Mouse (Mus musculus) ES-E14 (cell line): ENCODE data around the gene Chpf2. TPM values are rescaled to one million over a fixed set of nuclear protein-coding genes. Genes with fewer than 3 reads are reported as not detected.

Experiments
- DNase-seq: peaks from one replicate; pipeline ENCODE4 v3.0.0-alpha.2; 2013; ENCODE audit warnings: low read depth, low spot score
- H3K27ac ChIP-seq: 2 replicates; pipeline ENCODE4 v1.5.1; 2012; ENCODE audit warnings: low read depth, mild to moderate bottlenecking, low read length, moderate library complexity, mixed read lengths; ENCODE audit not compliant: poor library complexity, insufficient read depth, severe bottlenecking
- H3K36me3 ChIP-seq: 2 replicates; pipeline ENCODE4 v1.6.1; 2012; ENCODE audit warnings: mild to moderate bottlenecking, low read length, moderate library complexity, mixed read lengths; ENCODE audit not compliant: control insufficient read depth, poor library complexity, insufficient read depth, severe bottlenecking
- H3K4me1 ChIP-seq, 2 experiments: fragments of 150-350 bp in 1 of 2; sonication (generic) in 1 of 2; 2 replicates each; pipeline ENCODE4 v1.6.1; 2012; ENCODE audit warnings: low read length in 2 of 2, mild to moderate bottlenecking in 1 of 2, mixed read lengths in 1 of 2; ENCODE audit not compliant: control insufficient read depth in 2 of 2, insufficient read depth in 2 of 2, poor library complexity in 1 of 2
- H3K4me3 ChIP-seq, 2 experiments: fragments of 150-350 bp in 1 of 2; sonication (generic) in 1 of 2; 2 replicates each; pipeline ENCODE4 v1.5.1; 2012; ENCODE audit warnings: low read length in 2 of 2, low read depth in 1 of 2, mild to moderate bottlenecking in 1 of 2, mixed read lengths in 1 of 2; ENCODE audit not compliant: insufficient read depth in 1 of 2, poor library complexity in 1 of 2, severe bottlenecking in 1 of 2
- H3K9ac ChIP-seq: 2 replicates; pipeline ENCODE4 v1.6.1; 2012; ENCODE audit warnings: low read depth, mild to moderate bottlenecking, low read length, mixed read lengths; ENCODE audit not compliant: poor library complexity, insufficient read depth, severe bottlenecking
- H3K9me3 ChIP-seq: fragments of 150-350 bp; sonication (generic); 2 replicates; pipeline ENCODE4 v1.6.1; 2012; ENCODE audit warnings: low read depth, mild to moderate bottlenecking, low read length; ENCODE audit not compliant: control insufficient read depth, insufficient read depth
- CHD2 ChIP-seq: IDR thresholded peaks from 2 replicates; pipeline ENCODE4 v1.6.1; 2014; ENCODE audit warnings: mild to moderate bottlenecking, low read depth, low read length, inconsistent platforms
- HCFC1 ChIP-seq: IDR thresholded peaks from 2 replicates; pipeline ENCODE4 v1.6.1; 2012; ENCODE audit warnings: low read length, inconsistent platforms, borderline replicate concordance; ENCODE audit not compliant: insufficient read depth
- MAFK ChIP-seq: IDR thresholded peaks from 2 replicates; pipeline ENCODE4 v1.6.1; 2014; ENCODE audit warnings: mild to moderate bottlenecking, low read depth, low read length, inconsistent platforms; ENCODE audit not compliant: insufficient read depth
- ZC3H11A ChIP-seq: IDR thresholded peaks from 2 replicates; pipeline ENCODE4 v1.6.1; 2012; ENCODE audit warnings: low read depth, mild to moderate bottlenecking, inconsistent platforms, low read length, borderline replicate concordance
- ZNF384 ChIP-seq: IDR thresholded peaks from 2 replicates; pipeline ENCODE4 v1.6.1; 2012; ENCODE audit warnings: low read depth, low read length, inconsistent platforms
- in situ Hi-C, 2 experiments: fragments of 600-800 bp; cut with MboI; formaldehyde crosslinking; loops; one replicate each; pipeline ENCODE4 v1.15.1; 2025; ENCODE audit warnings: low sequenced_read_pairs in 2 of 2, inconsistent platforms in 1 of 2; ENCODE audit not compliant: unreplicated experiment in 2 of 2
- total RNA-seq: library from RNA; depleted of rRNA; stranded (reverse); fragments of 300-350 nt; gene quantifications from 2 replicates; pipeline ENCODE4 v1.2.3, GENCODE M21; 2012

Gene Chpf2
- total RNA-seq, 1 experiment: 23.7 TPM

- H3K36me3 ChIP-seq: peaks cover 8% of the 10 kb centered on the region; the same call in 1 of the 2 replicates
- TF ChIP-seq HCFC1: no peak
- TF ChIP-seq MAFK: no peak
- no peak for TF ChIP-seq ZNF384
- no peak for TF ChIP-seq CHD2
- no peak for TF ChIP-seq ZC3H11A
- H3K4me3 ChIP-seq: no peak overlapping the region
- no peaks in the 10 kb centered on the region for H3K9me3 ChIP-seq
- H3K9ac ChIP-seq: no peak overlapping the region
- H3K27ac ChIP-seq: no peak overlapping the region
- H3K4me1 ChIP-seq: peaks cover 6 to 19% of the 10 kb centered on the region in 2 experiments; a peak in 3 of 4 replicates
- in situ Hi-C loops: no loop called here
- no peak for DNase-seq
Measured at GRCm38 (mm10) chr5:24593230-24593629, 6.7 kb downstream of the Chpf2 start.

GRCm38 (mm10) chr5:24593928-24594327, 7.4 kb downstream of the Chpf2 start:
- H3K9ac ChIP-seq: no peak overlapping the region
- H3K27ac ChIP-seq: no peak overlapping the region
- H3K9me3 ChIP-seq: no peaks in the 10 kb centered on the region
- peaks cover 6 to 20% of the 10 kb centered on the region in 2 experiments; a peak in 3 of 4 replicates for H3K4me1 ChIP-seq
- H3K36me3 ChIP-seq: peaks cover 7% of the 10 kb centered on the region; the same call in 1 of the 2 replicates
- H3K4me3 ChIP-seq: no peak overlapping the region
- TF ChIP-seq MAFK (no peak), ZC3H11A (no peak), CHD2 (no peak), HCFC1 (no peak)
- in situ Hi-C loops: no loop called here
- DNase-seq: no peak

- Histone ChIP-seq H3K27ac (no peak overlapping the region), H3K9me3 (no peaks in the 10 kb centered on the region), H3K9ac (no peak overlapping the region), H3K4me1 (peaks cover 6 to 23% of the 10 kb centered on the region in 2 experiments; a peak in 3 of 4 replicates), H3K36me3 (peaks cover 3% of the 10 kb centered on the region; the same call in 1 of the 2 replicates), H3K4me3 (no peak overlapping the region)
- no peak for TF ChIP-seq HCFC1
- TF ChIP-seq ZNF384: no peak
- TF ChIP-seq CHD2: no peak
- TF ChIP-seq MAFK: no peak
- no peak for TF ChIP-seq ZC3H11A
- no peak for DNase-seq
- in situ Hi-C loops: no loop called here
Measured at GRCm38 (mm10) chr5:24594346-24594745, 7.8 kb downstream of the Chpf2 start.

GRCm38 (mm10) chr5:24595261-24595660, 8.7 kb downstream of the Chpf2 start:
- in situ Hi-C loops: no loop called here
- no peak for TF ChIP-seq ZC3H11A
- no peak for TF ChIP-seq HCFC1
- no peak for TF ChIP-seq CHD2
- TF ChIP-seq MAFK: no peak
- no peak for TF ChIP-seq ZNF384
- Histone ChIP-seq H3K36me3 (no peaks in the 10 kb centered on the region), H3K9me3 (no peaks in the 10 kb centered on the region), H3K9ac (no peak overlapping the region), H3K27ac (no peak overlapping the region), H3K4me1 (peaks cover 6 to 23% of the 10 kb centered on the region in 2 experiments; a peak in 3 of 4 replicates), H3K4me3 (no peak overlapping the region)
- DNase-seq: no peak

GRCm38 (mm10) chr5:24595786-24596380, 9.3 kb downstream of the Chpf2 start:
- no peak overlapping the region for H3K9ac ChIP-seq
- peaks cover 6 to 23% of the 10 kb centered on the region in 2 experiments; a peak in 3 of 4 replicates for H3K4me1 ChIP-seq
- no peaks in the 10 kb centered on the region for H3K9me3 ChIP-seq
- H3K36me3 ChIP-seq: no peaks in the 10 kb centered on the region
- H3K27ac ChIP-seq: no peak overlapping the region
- TF ChIP-seq HCFC1 (no peak), MAFK (no peak)
- in situ Hi-C loops: no loop called here
- H3K4me3 ChIP-seq: no peak overlapping the region
- no peak for DNase-seq
